Mouse (Mus musculus) adrenal gland, postnatal 0 days (tissue): ENCODE measurements around the gene Tctn3. TPM values are rescaled to one million over a fixed set of nuclear protein-coding genes. Genes with fewer than 3 reads are reported as not detected.

ENCODE experiments used
- polyA plus RNA-seq: library from polyadenylated mRNA; unstranded; fragments of >200 nt; fragmentation: Nextera tagmentation; extraction: Ambion mirVana; gene quantifications from 2 replicates; pipeline ENCODE4 v1.2.1, GENCODE M21; 2015

Gene Tctn3
- polyA plus RNA-seq, result 5.8 and 7.0 TPM in 2 replicates

DNA sequence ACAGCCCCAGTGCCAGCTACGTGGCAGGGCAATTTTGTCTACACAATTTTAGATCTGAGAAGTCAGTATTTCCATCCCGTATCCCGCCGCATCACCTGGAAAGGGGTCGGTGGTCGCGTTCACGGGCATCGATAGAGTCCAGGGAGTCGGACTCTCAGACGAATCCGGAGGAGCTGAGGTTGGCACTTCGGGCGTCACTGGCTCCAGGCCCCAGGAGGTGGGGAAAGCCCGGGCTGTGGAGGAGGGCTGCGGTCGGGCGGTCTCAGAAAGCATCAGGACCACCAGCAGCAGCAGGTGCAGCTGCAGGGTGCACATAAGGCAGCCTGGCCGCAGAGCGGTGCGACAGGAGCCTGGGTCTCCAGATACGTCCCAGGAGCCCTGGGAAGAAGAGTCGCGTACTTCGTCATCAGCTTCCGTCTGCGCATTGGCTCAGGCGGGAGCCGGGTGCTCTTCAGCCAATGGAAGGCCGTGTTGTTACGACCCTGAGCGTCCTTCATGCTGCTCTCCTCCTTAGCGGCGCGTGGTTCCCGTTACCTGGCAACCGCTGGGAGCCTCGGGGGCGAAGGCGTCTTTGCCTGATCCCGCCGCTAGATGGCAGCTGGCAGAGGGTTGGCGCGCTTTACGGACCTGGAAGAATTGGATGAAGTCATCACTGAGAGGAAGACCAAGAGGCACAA lies at the start of gene Tctn3, which contains the start of gene Entpd1:
TSS of gene Tctn3 (minus strand) at position 404 of the 677 bp plus-strand sequence.
TSS of gene Entpd1 (plus strand) at position 537 of the 677 bp plus-strand sequence.

DNA sequence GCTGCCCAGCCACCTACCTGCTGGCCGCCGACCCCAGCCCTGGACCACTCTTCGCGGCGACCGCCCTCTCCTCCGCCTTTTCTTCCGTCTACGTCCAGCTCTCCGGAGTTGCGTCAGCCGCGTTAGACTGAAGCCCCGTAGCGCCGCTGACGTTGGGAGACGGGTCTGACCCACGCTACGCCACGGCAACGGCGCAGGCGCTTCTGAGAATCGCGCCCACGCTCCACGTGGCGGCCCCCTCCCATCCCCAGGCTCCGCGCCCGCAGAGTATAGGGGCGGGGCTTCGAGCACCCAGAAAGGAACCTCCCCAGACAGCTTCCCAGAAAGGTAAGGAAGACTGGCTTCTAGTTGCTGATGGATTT lies 23.8 kb downstream of the Tctn3 start, which contains the start of gene Aldh18a1:
TSS of gene Aldh18a1 (minus strand) at position 171 of the 362 bp plus-strand sequence.

Other genes starting within 250 kb of the Tctn3 start
- gene Sorbs1, start 98.5 kb downstream of the Tctn3 start, polyA plus RNA-seq, result 39.5 and 51.1 TPM in 2 replicates
- 17.0 and 27.1 TPM in 2 replicates for gene Aldh18a1, start 23.8 kb downstream of the Tctn3 start, polyA plus RNA-seq
- 6.6 and 10.2 TPM in 2 replicates for gene Entpd1, start 133 bp upstream of the Tctn3 start, polyA plus RNA-seq
- gene Cc2d2b, start 136.5 kb upstream of the Tctn3 start, polyA plus RNA-seq, result 0.11 TPM in 1 of 2 replicates, not detected in the other
- 5.0 and 7.1 TPM in 2 replicates for gene Ccnj, start 219.0 kb upstream of the Tctn3 start, polyA plus RNA-seq